11 mouse cellular contexts compared by ENCODE assay signal in the genomic region with DNA sequence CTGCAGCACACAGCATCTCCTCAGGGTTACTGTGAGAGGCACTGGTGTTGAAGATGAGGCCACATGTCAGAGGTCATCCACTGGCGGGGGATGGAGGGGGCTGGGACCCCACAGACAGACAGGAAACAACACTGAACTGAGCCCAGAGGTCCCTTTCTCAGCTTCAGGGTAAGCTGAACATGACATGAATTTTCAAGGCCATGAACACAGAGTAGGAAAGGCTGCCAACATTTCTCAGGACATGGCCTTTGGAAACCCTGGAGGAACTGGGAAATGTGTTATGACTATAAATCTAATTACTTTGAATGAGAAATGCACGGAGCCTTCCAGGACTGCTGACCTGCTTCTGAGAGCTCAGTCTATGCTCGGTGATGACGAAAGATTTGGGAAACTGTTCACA.
A peak's percentile ranks its signal among the peaks of the same experiment; 100 is the strongest.
DNase-seq lines count a peak whose midpoint lies in the region; TF ChIP-seq lines count a peak whose summit lies in the region.
"Had no signal": no experiment of that assay in that cellular context is flagged by ENCODE, and none has a peak within 500 bp of the region (broad histone marks: within the 10 kb centered on the region; RNA-seq: fewer than 3 reads in every experiment).

No protein-coding gene starts in this region.

- no peaks in the 10 kb centered on the region for H3K4me1 ChIP-seq in kidney, adult 2 months (ENCODE audit: control insufficient read depth, insufficient read depth, low read length)

- intact Hi-C loops in left cerebral cortex, postnatal 14 days (cut with DNase I), result no loop called here

- no peak for TF ChIP-seq POLR2A in kidney, adult 2 months (IDR thresholded peaks at IDR 0.05; ENCODE audit: low read depth, low read length)

- no peak overlapping the region for H3K4me3 ChIP-seq in kidney, adult 2 months (ENCODE audit: insufficient read depth, low read depth, low read length)
- H3K4me3 ChIP-seq: forebrain, embryonic 10.5 days had no signal

- 44% methylated on average over 4 of the region's 4 CpGs for WGBS in kidney, adult 2 months

- no peaks in the 10 kb centered on the region; the same call in 1 of the 2 replicates for H3K36me3 ChIP-seq in kidney, adult 2 months (ENCODE audit: control insufficient read depth, insufficient read depth, low read length)
- H3K36me3 ChIP-seq: forebrain, embryonic 10.5 days had no signal

- peak; percentile 72 to 91 for DNase-seq in adrenal gland, adult (ENCODE audit: inconsistent age in 2 of 2, low spot score in 1 of 2)
- DNase-seq in adrenal gland, postnatal 25 days, result no peak
- DNase-seq in left cerebral cortex, postnatal 14 days (ENCODE audit: low spot score in 2 of 2), result peak; percentile 13 to 37
- no peak for DNase-seq in left cerebral cortex, adult 18-20 months (ENCODE audit: low spot score in 2 of 2)
- DNase-seq in kidney, adult 2 months, result peak; percentile 79
- peak; percentile 15 for DNase-seq in lung, postnatal 14 days
- no peak for DNase-seq in urinary bladder, postnatal 4 days (ENCODE audit: low spot score in 2 of 2)
- no peak for DNase-seq in spleen, adult 12 weeks (ENCODE audit: low spot score)
- DNase-seq: heart, postnatal 14 days had no signal

- no peaks in the 10 kb centered on the region for H3K27me3 ChIP-seq in kidney, adult 2 months (replicated peaks; ENCODE audit: control insufficient read depth, insufficient read depth, low read length)
- H3K27me3 ChIP-seq: Patski had no signal

- H3K27ac ChIP-seq in kidney, adult 2 months (ENCODE audit: insufficient read depth, low read depth, low read length), result no peak overlapping the region
- H3K27ac ChIP-seq: forebrain, embryonic 10.5 days had no signal

- no peak for TF ChIP-seq CTCF in kidney, adult 2 months (conservative IDR thresholded peaks at IDR 0.05; ENCODE audit: insufficient read depth, insufficient read length, low read depth, low read length)

Comparison
In these comparisons a context has a peak if more than half of its experiments do, and no peak if none do; other contexts are left out.
1. DNase-seq: peak in adrenal gland, adult (2 of 2), left cerebral cortex, postnatal 14 days (2 of 2), kidney, adult 2 months (single experiment) and lung, postnatal 14 days (single experiment); none in adrenal gland, postnatal 25 days (single experiment), left cerebral cortex, adult 18-20 months (0 of 2), urinary bladder, postnatal 4 days (0 of 2) and spleen, adult 12 weeks (single experiment).